Mouse (Mus musculus): ENCODE measurements around the gene Ccn1. TPM values are rescaled to one million over a fixed set of nuclear protein-coding genes. Genes with fewer than 3 reads are reported as not detected.

Gene Ccn1
- total RNA-seq (2022) = 10 to 100 TPM in 1 of 4 experiments, 1 to 10 TPM in 3; 3.6 to 11.7 (median 5.4) TPM

GRCm38 (mm10) chr3:145649852-145650202, at the start of gene Ccn1:
Gene Ccn1, minus strand, starts transcription at chr3:145649981.
- DNase-seq (ENCODE audit: low spot score in 2 of 2) = peak; percentile 32 to 40

GRCm38 (mm10) chr3:145693361-145693760, 43.6 kb upstream of the Ccn1 start:
- no peak for DNase-seq (ENCODE audit: low spot score in 2 of 2)

- no peak for DNase-seq (ENCODE audit: low spot score in 2 of 2)
Observed at GRCm38 (mm10) chr3:145692037-145692436, 42.3 kb upstream of the Ccn1 start.

GRCm38 (mm10) chr3:145691415-145691814, 41.6 kb upstream of the Ccn1 start:
- DNase-seq (ENCODE audit: low spot score in 2 of 2) = no peak

DNA sequence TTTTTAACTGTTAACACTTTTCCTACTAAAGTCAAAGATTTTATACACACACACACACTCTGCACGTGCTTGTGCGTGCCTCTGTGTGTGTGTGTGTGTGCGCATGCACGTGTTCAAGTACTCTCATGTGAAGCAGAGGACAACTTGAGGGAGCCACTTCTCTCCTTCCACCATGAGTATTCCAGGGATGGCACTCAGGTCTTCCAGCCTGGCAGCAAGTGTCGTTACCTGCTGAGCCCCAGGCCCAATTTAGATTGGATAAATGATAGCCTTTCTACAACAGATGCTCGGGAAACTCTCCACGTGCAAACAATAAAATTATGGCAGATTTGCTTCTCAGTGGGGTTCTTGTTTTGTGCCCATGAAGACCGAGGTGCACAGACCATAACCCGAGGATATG, 39.5 kb upstream of the Ccn1 start:
- no peak for DNase-seq (ENCODE audit: low spot score in 2 of 2)

DNA sequence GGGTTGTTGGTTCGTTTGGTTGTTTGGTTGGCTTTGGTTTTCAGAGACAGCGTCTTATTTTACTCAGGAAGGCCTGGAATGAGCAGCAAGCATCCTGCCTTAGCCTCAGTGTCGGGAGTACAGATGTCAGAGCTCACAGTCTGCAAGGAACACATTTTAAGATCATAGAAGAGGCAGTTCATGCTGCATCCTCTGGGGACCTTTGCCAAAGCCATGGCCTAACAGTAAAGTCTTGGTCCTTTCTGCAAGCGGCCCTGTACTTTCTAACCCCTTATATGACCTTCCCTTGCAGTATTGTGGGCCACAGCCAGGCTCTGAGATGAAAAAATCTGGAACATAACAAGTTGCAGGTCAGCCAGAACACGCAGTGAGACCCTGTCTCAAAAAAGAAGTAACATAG, 38.1 kb upstream of the Ccn1 start:
- no peak for DNase-seq (ENCODE audit: low spot score in 2 of 2)

DNA sequence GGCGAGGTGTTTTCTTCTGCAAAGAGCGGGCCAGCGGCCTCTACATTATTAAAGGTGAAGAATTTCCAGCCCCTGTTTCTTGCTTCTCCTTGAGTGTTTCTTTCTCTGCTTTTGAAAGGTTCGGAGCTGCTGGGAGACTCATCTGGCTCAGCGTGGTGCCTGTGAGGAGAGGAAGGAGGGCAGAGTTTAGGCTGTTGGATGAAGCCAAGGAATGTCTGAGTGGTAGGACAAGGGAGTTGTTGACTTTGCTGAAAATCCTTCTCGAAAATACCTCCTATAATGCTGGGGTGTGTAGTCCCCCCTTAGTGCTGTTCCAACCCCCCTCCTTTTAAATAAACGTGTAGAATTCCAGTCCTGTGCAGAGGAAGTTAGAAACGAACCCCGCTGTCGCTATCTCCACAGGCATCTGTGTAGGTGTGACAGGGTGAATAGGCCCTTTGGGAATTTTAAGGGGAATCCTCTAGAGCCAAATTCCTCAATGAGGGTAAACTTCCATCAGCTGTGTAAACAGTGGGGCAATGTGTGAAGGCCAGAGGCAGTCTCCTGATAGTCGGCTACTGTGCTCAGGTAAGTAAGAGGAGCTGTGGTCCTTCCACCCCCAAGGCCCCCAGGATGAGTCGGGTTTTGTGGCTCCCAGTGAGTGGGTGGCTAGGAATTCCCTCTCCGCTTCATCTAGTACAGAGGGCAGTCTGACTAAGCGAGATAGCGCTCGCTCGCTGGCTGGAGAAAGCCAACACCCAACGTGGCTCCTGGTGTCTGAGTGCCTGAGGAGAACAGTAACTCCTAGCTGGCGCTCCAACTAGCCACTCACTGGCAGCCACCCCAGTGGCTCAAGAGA, 35.0 kb upstream of the Ccn1 start:
- no peak for DNase-seq (ENCODE audit: low spot score in 2 of 2)

- DNase-seq (ENCODE audit: low spot score in 2 of 2) = no peak
Observed at GRCm38 (mm10) chr3:145684201-145684600, 34.4 kb upstream of the Ccn1 start.

- DNase-seq (ENCODE audit: low spot score in 2 of 2) = peak in 1 of 2 experiments; percentile 44
Observed at GRCm38 (mm10) chr3:145681348-145681935, 31.7 kb upstream of the Ccn1 start.

DNA sequence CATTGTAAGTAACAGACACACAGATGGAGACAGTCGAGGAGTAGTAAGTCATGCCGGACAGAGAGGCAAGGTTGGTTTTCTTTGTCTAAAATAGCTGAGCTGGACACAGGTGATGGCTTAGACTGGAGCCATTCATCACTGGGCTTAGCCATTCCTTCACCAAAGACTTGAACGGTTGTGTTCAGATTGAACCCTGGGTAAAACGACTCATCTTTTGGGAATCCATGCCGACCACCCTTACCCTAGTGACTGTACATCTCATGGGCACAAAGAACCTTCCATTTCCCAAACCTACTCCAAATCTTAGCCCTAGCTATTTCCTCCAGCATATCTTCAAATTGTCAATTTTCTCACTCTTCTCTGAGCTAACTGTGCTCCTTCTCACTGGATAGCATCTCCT, 30.9 kb upstream of the Ccn1 start:
- no peak for DNase-seq (ENCODE audit: low spot score in 2 of 2)

- DNase-seq (ENCODE audit: low spot score in 2 of 2) = no peak
Observed at GRCm38 (mm10) chr3:145676212-145676611, 26.4 kb upstream of the Ccn1 start.

DNA sequence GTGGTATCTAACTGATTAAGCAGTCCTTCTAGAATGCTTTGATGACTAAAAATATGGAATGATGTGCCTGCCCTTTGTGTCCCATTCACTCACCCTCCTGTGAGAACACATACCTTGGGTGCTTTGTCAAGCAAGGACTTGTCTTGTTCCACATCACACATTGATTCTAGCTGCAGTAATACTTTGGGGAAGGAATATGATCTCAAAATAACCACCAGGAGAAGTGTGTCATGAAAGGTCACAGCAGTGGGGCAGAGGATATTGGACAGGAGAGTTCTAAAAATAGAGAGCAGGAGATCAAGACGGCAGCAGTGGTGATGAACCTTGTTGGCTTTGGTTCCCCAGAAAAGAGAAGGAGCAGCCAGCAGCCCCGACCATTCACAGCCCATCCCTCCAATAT, 25.0 kb upstream of the Ccn1 start:
- no peak for DNase-seq (ENCODE audit: low spot score in 2 of 2)

DNA sequence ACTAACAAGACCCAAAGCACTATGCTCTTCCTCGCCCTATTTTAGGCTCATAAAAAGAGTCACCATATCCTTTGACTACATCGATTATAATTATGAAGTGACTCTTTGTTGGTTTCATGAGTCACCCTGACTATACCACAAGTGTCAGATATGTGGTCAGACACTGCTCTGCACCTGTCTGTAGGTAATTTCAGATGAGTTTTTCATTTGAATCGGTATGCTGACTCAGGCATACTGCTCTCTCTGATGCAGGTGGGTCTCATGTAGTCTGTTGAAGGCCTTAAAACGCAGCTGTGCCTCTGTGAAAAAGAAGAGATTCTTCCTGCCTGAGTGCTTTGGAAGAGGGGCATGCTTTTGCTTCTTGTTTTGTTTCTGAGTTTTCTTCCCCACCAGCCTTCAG, 16.6 kb upstream of the Ccn1 start:
- no peak for DNase-seq (ENCODE audit: low spot score in 2 of 2)

GRCm38 (mm10) chr3:145656993-145657713, 7.4 kb upstream of the Ccn1 start:
- DNase-seq (ENCODE audit: low spot score in 2 of 2) = no peak

GRCm38 (mm10) chr3:145654944-145655343, 5.2 kb upstream of the Ccn1 start:
- no peak for DNase-seq (ENCODE audit: low spot score in 2 of 2)

DNA sequence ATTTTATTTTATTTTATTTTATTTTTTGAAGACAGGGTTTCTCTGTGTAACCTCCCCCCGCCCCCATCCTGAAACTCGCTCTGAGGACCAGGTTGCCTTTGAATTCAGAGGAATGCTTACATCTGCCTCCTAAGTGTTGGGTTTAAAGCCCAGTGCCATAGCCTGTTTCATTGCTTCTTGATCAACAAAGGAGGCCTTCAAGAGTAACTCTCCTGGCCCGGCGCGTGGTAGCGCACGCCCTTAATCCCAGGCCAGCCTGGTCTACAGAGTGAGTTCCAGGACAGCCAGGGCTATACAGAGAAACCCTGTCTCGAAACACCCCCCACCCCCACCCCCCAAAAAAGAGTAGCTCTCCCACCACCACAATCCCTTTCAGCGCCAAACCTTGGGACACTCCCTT, 4.2 kb upstream of the Ccn1 start:
- no peak for DNase-seq (ENCODE audit: low spot score in 2 of 2)

- peak; percentile 18 to 47 for DNase-seq (ENCODE audit: low spot score in 2 of 2)
Observed at GRCm38 (mm10) chr3:145653191-145653940, 3.6 kb upstream of the Ccn1 start.

- no peak for DNase-seq (ENCODE audit: low spot score in 2 of 2)
Observed at GRCm38 (mm10) chr3:145652322-145653131, 2.7 kb upstream of the Ccn1 start.

DNA sequence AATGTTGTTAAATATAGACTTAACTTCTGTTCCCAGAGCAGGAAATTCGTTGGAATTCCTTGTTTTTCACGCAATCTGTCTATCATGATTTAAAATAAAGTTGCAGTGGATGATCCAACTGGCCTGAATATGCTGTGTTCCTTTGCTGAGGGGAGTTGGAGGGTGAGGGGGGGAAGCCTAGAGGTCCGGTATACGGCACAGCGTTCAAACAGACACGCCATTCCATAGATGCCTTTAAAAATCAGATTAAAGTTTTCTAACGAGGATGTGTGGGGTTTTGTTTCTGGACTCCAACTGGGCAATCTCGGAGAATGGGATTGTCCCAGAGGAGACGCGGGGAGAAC, 2.2 kb upstream of the Ccn1 start:
- no peak for DNase-seq (ENCODE audit: low spot score in 2 of 2)

DNA sequence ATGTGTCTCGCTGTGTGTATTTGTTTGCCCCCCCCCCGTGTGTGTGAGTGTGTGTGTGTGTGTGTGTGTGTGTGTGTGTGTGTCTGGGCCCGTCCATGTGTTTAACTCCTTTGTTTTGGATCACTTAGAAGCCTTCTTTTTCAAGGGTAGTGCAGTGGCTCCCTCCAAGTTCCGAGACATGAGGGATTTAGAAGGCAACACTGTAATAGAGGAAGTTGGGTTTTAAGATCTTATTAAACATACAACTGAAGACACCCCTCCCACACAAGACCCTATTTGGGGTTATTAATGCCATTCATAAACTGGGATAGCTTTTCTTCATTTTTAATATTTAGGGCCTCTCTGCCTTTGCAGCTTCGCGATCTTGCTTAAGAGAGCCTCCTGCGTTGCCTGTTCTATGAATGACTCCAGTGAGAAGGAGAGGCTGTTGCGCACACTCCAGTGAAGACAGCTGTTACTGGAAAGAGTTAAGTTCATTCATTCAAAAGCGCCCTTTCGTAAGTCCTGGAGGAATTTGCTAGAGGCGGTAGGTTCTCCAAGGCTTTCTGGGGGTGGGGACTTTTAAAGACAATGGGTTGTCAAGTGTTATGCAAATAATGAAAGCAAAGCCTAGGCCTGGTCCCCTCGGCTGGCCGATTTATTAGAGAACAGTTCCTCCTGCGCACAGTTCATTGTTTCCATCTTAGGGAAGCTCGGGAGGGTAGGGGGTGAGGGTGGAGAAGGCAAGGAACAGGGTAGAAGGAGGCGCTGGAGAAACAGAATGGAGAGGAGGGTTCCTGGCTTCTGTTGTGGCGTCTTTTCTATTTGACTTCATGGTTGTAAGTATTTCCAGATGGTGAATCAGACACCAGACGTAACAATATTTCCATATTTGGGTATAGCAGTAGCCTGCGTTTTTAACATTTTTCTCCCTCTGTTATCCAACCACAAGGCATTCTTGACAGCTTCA, 1.5 kb upstream of the Ccn1 start:
- DNase-seq (ENCODE audit: low spot score in 2 of 2) = no peak
